Mouse (Mus musculus): ENCODE measurements around the gene Hmgb1.

The Hmgb1 gene

GRCm38 (mm10) chr5:149185806-149186205 lies 1.5 kb upstream of the Hmgb1 start:
- no peak for DNase-seq (ENCODE audit: low read depth, low spot score)

GRCm38 (mm10) chr5:149184844-149185186 lies 526 bp upstream of the Hmgb1 start:
- no peak for DNase-seq (ENCODE audit: low read depth, low spot score)

GRCm38 (mm10) chr5:149183721-149184103 lies 577 bp downstream of the Hmgb1 start:
- DNase-seq (ENCODE audit: low read depth, low spot score): no peak

- DNase-seq (ENCODE audit: low read depth, low spot score): no peak
Measured at GRCm38 (mm10) chr5:149183122-149183521, 1.2 kb downstream of the Hmgb1 start.

GRCm38 (mm10) chr5:149182186-149182870 lies 2.0 kb downstream of the Hmgb1 start:
- DNase-seq (ENCODE audit: low read depth, low spot score): no peak

- peak; percentile 23 for DNase-seq (ENCODE audit: low read depth, low spot score)
Measured at GRCm38 (mm10) chr5:149179826-149180225, 4.5 kb downstream of the Hmgb1 start.

- DNase-seq (ENCODE audit: low read depth, low spot score): no peak
Measured at GRCm38 (mm10) chr5:149178095-149178494, 6.2 kb downstream of the Hmgb1 start.

GRCm38 (mm10) chr5:149175736-149176135 lies 8.6 kb downstream of the Hmgb1 start:
- no peak for DNase-seq (ENCODE audit: low read depth, low spot score)

- DNase-seq (ENCODE audit: low read depth, low spot score): no peak
Measured at GRCm38 (mm10) chr5:149174527-149174926, 9.8 kb downstream of the Hmgb1 start.

- no peak for DNase-seq (ENCODE audit: low read depth, low spot score)
Measured at GRCm38 (mm10) chr5:149172246-149172645, 12.0 kb downstream of the Hmgb1 start.

GRCm38 (mm10) chr5:149170841-149171588 lies 13.3 kb downstream of the Hmgb1 start:
- DNase-seq (ENCODE audit: low read depth, low spot score): peak; percentile 83

- DNase-seq (ENCODE audit: low read depth, low spot score): no peak
Measured at GRCm38 (mm10) chr5:149168816-149169215, 15.5 kb downstream of the Hmgb1 start.

GRCm38 (mm10) chr5:149168051-149168450 lies 16.2 kb downstream of the Hmgb1 start:
- no peak for DNase-seq (ENCODE audit: low read depth, low spot score)

- DNase-seq (ENCODE audit: low read depth, low spot score): no peak
Measured at GRCm38 (mm10) chr5:149166011-149166410, 18.3 kb downstream of the Hmgb1 start.

- DNase-seq (ENCODE audit: low read depth, low spot score): no peak
Measured at GRCm38 (mm10) chr5:149164881-149165280, 19.4 kb downstream of the Hmgb1 start.

GRCm38 (mm10) chr5:149162890-149163289 lies 21.4 kb downstream of the Hmgb1 start:
- DNase-seq (ENCODE audit: low read depth, low spot score): no peak

- no peak for DNase-seq (ENCODE audit: low read depth, low spot score)
Measured at GRCm38 (mm10) chr5:149160469-149160868, 23.8 kb downstream of the Hmgb1 start.

- DNase-seq (ENCODE audit: low read depth, low spot score): no peak
Measured at GRCm38 (mm10) chr5:149159021-149159420, 25.3 kb downstream of the Hmgb1 start.

- DNase-seq (ENCODE audit: low read depth, low spot score): no peak
Measured at GRCm38 (mm10) chr5:149156886-149157563, 27.3 kb downstream of the Hmgb1 start.

GRCm38 (mm10) chr5:149152774-149153155 lies 31.5 kb downstream of the Hmgb1 start:
- no peak for DNase-seq (ENCODE audit: low read depth, low spot score)

- no peak for DNase-seq (ENCODE audit: low read depth, low spot score)
Measured at GRCm38 (mm10) chr5:149152063-149152773, 32.1 kb downstream of the Hmgb1 start.

- DNase-seq (ENCODE audit: low read depth, low spot score): no peak
Measured at GRCm38 (mm10) chr5:149150882-149151281, 33.4 kb downstream of the Hmgb1 start.
